Mouse (Mus musculus) E14TG2a.4 (cell line): ENCODE results near the gene Gm20388.

Experiments used
- CTCF ChIP-seq: conservative IDR thresholded peaks from 2 replicates; pipeline ENCODE4 v1.5.1; 2014; ENCODE audit warnings: low read length
- POU5F1 ChIP-seq: IDR thresholded peaks from 2 replicates; pipeline ENCODE4 v1.6.1; 2014; ENCODE audit warnings: low read length, borderline replicate concordance

- TF ChIP-seq CTCF (no peak), POU5F1 (no peak)
These were observed 1163.6 kb downstream of the Gm20388 start for GRCm38 (mm10) chr8:121074108-121074847.
